Mouse (Mus musculus): Measurements from ENCODE around the gene Zfp46. TPM values are rescaled to one million over a fixed set of nuclear protein-coding genes. Genes with fewer than 3 reads are reported as not detected.
A peak's percentile ranks its signal among the peaks of the same experiment; 100 is the strongest.

Zfp46 gene
- polyA plus RNA-seq, 1 experiment from 2014 or later, result 10.5 TPM

- peak; percentile 85 for DNase-seq (ENCODE audit: low spot score)
- Histone ChIP-seq H3K9me3 (ENCODE audit: control insufficient read depth, low read length) (no peaks in the 10 kb centered on the region), H3K9ac (ENCODE audit: low read depth, low read length) (peak overlapping the region; percentile 100), H3K36me3 (ENCODE audit: control insufficient read depth, insufficient read depth, low read length) (peaks cover under 1% of the 10 kb centered on the region; the same call in 1 of the 2 replicates), H3K4me1 (replicated peaks; ENCODE audit: control insufficient read depth, insufficient read depth, low read length) (peaks cover 21% of the 10 kb centered on the region), H3K4me3 (ENCODE audit: low read depth, low read length) (peak overlapping the region; percentile 98), H3K4me2 (peak overlapping the region; percentile 99), H3K27me3 (replicated peaks; ENCODE audit: control insufficient read depth, insufficient read depth, low read length) (no peaks in the 10 kb centered on the region), H3K27ac (ENCODE audit: low read depth, low read length) (peak overlapping the region; percentile 100)
- WGBS, result under 1% methylated on average over 81 of the region's 81 CpGs
- peak; percentile 77 for ATAC-seq (replicated peaks; ENCODE audit: low FRiP score)
Observed at GRCm38 (mm10) chr4:136311042-136311999, 26.8 kb downstream of the Zfp46 start.

GRCm38 (mm10) chr4:136312616-136313015, 28.1 kb downstream of the Zfp46 start:
- H3K4me1 ChIP-seq (replicated peaks; ENCODE audit: control insufficient read depth, insufficient read depth, low read length), result peaks cover 21% of the 10 kb centered on the region
- H3K9me3 ChIP-seq (ENCODE audit: control insufficient read depth, low read length), result no peaks in the 10 kb centered on the region
- 21% methylated on average over 4 of the region's 4 CpGs for WGBS
- H3K27me3 ChIP-seq (replicated peaks; ENCODE audit: control insufficient read depth, insufficient read depth, low read length), result no peaks in the 10 kb centered on the region
- peak overlapping the region; percentile 50 for H3K9ac ChIP-seq (ENCODE audit: low read depth, low read length)
- H3K4me3 ChIP-seq (ENCODE audit: low read depth, low read length), result peak overlapping the region; percentile 98
- no peak for ATAC-seq (replicated peaks; ENCODE audit: low FRiP score)
- H3K4me2 ChIP-seq, result peak overlapping the region; percentile 99
- H3K27ac ChIP-seq (ENCODE audit: low read depth, low read length), result peak overlapping the region; percentile 48
- no peak for DNase-seq (ENCODE audit: low spot score)
- peaks cover 4% of the 10 kb centered on the region; the same call in 1 of the 2 replicates for H3K36me3 ChIP-seq (ENCODE audit: control insufficient read depth, insufficient read depth, low read length)

GRCm38 (mm10) chr4:136317667-136318066, 33.2 kb downstream of the Zfp46 start:
- H3K36me3 ChIP-seq (ENCODE audit: control insufficient read depth, insufficient read depth, low read length), result peaks cover 32% of the 10 kb centered on the region
- no peak for DNase-seq (ENCODE audit: low spot score)

GRCm38 (mm10) chr4:136320016-136320415, 35.5 kb downstream of the Zfp46 start:
- Histone ChIP-seq H3K27me3 (replicated peaks; ENCODE audit: control insufficient read depth, insufficient read depth, low read length) (no peaks in the 10 kb centered on the region), H3K9ac (ENCODE audit: low read depth, low read length) (no peak overlapping the region), H3K9me3 (ENCODE audit: control insufficient read depth, low read length) (no peaks in the 10 kb centered on the region), H3K36me3 (ENCODE audit: control insufficient read depth, insufficient read depth, low read length) (peaks cover 39% of the 10 kb centered on the region), H3K4me2 (no peak overlapping the region), H3K4me1 (replicated peaks; ENCODE audit: control insufficient read depth, insufficient read depth, low read length) (no peaks in the 10 kb centered on the region), H3K27ac (ENCODE audit: low read depth, low read length) (no peak overlapping the region), H3K4me3 (ENCODE audit: low read depth, low read length) (no peak overlapping the region)
- WGBS, result 85% methylated on average over 4 of the region's 4 CpGs
- no peak for DNase-seq (ENCODE audit: low spot score)
- ATAC-seq (replicated peaks; ENCODE audit: low FRiP score), result no peak

More at GRCm38 (mm10) chr4:136317667-136318066, 33.2 kb downstream of the Zfp46 start:
- H3K27ac ChIP-seq (ENCODE audit: low read depth, low read length), result no peak overlapping the region
- 91% methylated on average over 4 of the region's 4 CpGs for WGBS
- no peaks in the 10 kb centered on the region for H3K9me3 ChIP-seq (ENCODE audit: control insufficient read depth, low read length)
- H3K4me3 ChIP-seq (ENCODE audit: low read depth, low read length), result no peak overlapping the region
- ATAC-seq (replicated peaks; ENCODE audit: low FRiP score), result no peak
- H3K4me2 ChIP-seq, result no peak overlapping the region
- no peak overlapping the region for H3K9ac ChIP-seq (ENCODE audit: low read depth, low read length)
- peaks cover 9% of the 10 kb centered on the region for H3K4me1 ChIP-seq (replicated peaks; ENCODE audit: control insufficient read depth, insufficient read depth, low read length)
- H3K27me3 ChIP-seq (replicated peaks; ENCODE audit: control insufficient read depth, insufficient read depth, low read length), result no peaks in the 10 kb centered on the region

GRCm38 (mm10) chr4:136324226-136324625, 39.7 kb downstream of the Zfp46 start:
- Histone ChIP-seq H3K9me3 (ENCODE audit: control insufficient read depth, low read length) (no peaks in the 10 kb centered on the region), H3K4me1 (replicated peaks; ENCODE audit: control insufficient read depth, insufficient read depth, low read length) (no peaks in the 10 kb centered on the region), H3K4me2 (no peak overlapping the region), H3K27me3 (replicated peaks; ENCODE audit: control insufficient read depth, insufficient read depth, low read length) (no peaks in the 10 kb centered on the region), H3K36me3 (ENCODE audit: control insufficient read depth, insufficient read depth, low read length) (peaks cover 46% of the 10 kb centered on the region), H3K9ac (ENCODE audit: low read depth, low read length) (no peak overlapping the region), H3K4me3 (ENCODE audit: low read depth, low read length) (no peak overlapping the region), H3K27ac (ENCODE audit: low read depth, low read length) (no peak overlapping the region)
- ATAC-seq (replicated peaks; ENCODE audit: low FRiP score) (no peak), DNase-seq (ENCODE audit: low spot score) (no peak)
- WGBS, result 85% methylated on average over 2 of the region's 2 CpGs

GRCm38 (mm10) chr4:136327238-136327637, 42.8 kb downstream of the Zfp46 start:
- H3K27ac ChIP-seq (ENCODE audit: low read depth, low read length), result no peak overlapping the region
- no peaks in the 10 kb centered on the region for H3K4me1 ChIP-seq (replicated peaks; ENCODE audit: control insufficient read depth, insufficient read depth, low read length)
- no peak overlapping the region for H3K9ac ChIP-seq (ENCODE audit: low read depth, low read length)
- H3K9me3 ChIP-seq (ENCODE audit: control insufficient read depth, low read length), result no peaks in the 10 kb centered on the region
- no peak for DNase-seq (ENCODE audit: low spot score)
- H3K4me2 ChIP-seq, result no peak overlapping the region
- no peak for ATAC-seq (replicated peaks; ENCODE audit: low FRiP score)
- H3K27me3 ChIP-seq (replicated peaks; ENCODE audit: control insufficient read depth, insufficient read depth, low read length), result no peaks in the 10 kb centered on the region
- WGBS, result 89% methylated on average over 5 of the region's 5 CpGs
- H3K4me3 ChIP-seq (ENCODE audit: low read depth, low read length), result no peak overlapping the region
- peaks cover 32% of the 10 kb centered on the region for H3K36me3 ChIP-seq (ENCODE audit: control insufficient read depth, insufficient read depth, low read length)

- no peak overlapping the region for H3K4me3 ChIP-seq (ENCODE audit: low read depth, low read length)
- H3K27ac ChIP-seq (ENCODE audit: low read depth, low read length), result no peak overlapping the region
Observed at GRCm38 (mm10) chr4:136328115-136328514, 43.6 kb downstream of the Zfp46 start.

GRCm38 (mm10) chr4:136331709-136332108, 47.2 kb downstream of the Zfp46 start:
- Histone ChIP-seq H3K27ac (ENCODE audit: low read depth, low read length) (no peak overlapping the region), H3K27me3 (replicated peaks; ENCODE audit: control insufficient read depth, insufficient read depth, low read length) (no peaks in the 10 kb centered on the region), H3K4me3 (ENCODE audit: low read depth, low read length) (no peak overlapping the region), H3K9me3 (ENCODE audit: control insufficient read depth, low read length) (no peaks in the 10 kb centered on the region), H3K36me3 (ENCODE audit: control insufficient read depth, insufficient read depth, low read length) (peaks cover 36% of the 10 kb centered on the region), H3K9ac (ENCODE audit: low read depth, low read length) (no peak overlapping the region), H3K4me2 (no peak overlapping the region), H3K4me1 (replicated peaks; ENCODE audit: control insufficient read depth, insufficient read depth, low read length) (no peaks in the 10 kb centered on the region)
- DNase-seq (ENCODE audit: low spot score) (no peak), ATAC-seq (replicated peaks; ENCODE audit: low FRiP score) (no peak)
- WGBS, result 88% methylated on average over 3 of the region's 3 CpGs

More at GRCm38 (mm10) chr4:136328115-136328514, 43.6 kb downstream of the Zfp46 start:
- H3K4me2 ChIP-seq, result no peak overlapping the region
- H3K36me3 ChIP-seq (ENCODE audit: control insufficient read depth, insufficient read depth, low read length), result peaks cover 36% of the 10 kb centered on the region
- no peak overlapping the region for H3K9ac ChIP-seq (ENCODE audit: low read depth, low read length)
- ATAC-seq (replicated peaks; ENCODE audit: low FRiP score), result no peak
- H3K4me1 ChIP-seq (replicated peaks; ENCODE audit: control insufficient read depth, insufficient read depth, low read length), result no peaks in the 10 kb centered on the region
- DNase-seq (ENCODE audit: low spot score), result no peak
- H3K9me3 ChIP-seq (ENCODE audit: control insufficient read depth, low read length), result no peaks in the 10 kb centered on the region
- H3K27me3 ChIP-seq (replicated peaks; ENCODE audit: control insufficient read depth, insufficient read depth, low read length), result no peaks in the 10 kb centered on the region

GRCm38 (mm10) chr4:136333191-136333590, 48.7 kb downstream of the Zfp46 start:
- no peak overlapping the region for H3K4me2 ChIP-seq
- H3K36me3 ChIP-seq (ENCODE audit: control insufficient read depth, insufficient read depth, low read length), result peaks cover 33% of the 10 kb centered on the region
- H3K27me3 ChIP-seq (replicated peaks; ENCODE audit: control insufficient read depth, insufficient read depth, low read length), result no peaks in the 10 kb centered on the region
- H3K4me1 ChIP-seq (replicated peaks; ENCODE audit: control insufficient read depth, insufficient read depth, low read length), result no peaks in the 10 kb centered on the region
- H3K4me3 ChIP-seq (ENCODE audit: low read depth, low read length), result no peak overlapping the region
- no peaks in the 10 kb centered on the region for H3K9me3 ChIP-seq (ENCODE audit: control insufficient read depth, low read length)
- ATAC-seq (replicated peaks; ENCODE audit: low FRiP score) (no peak), DNase-seq (ENCODE audit: low spot score) (no peak)
- WGBS, result 80% methylated on average over 3 of the region's 3 CpGs
- H3K27ac ChIP-seq (ENCODE audit: low read depth, low read length), result no peak overlapping the region
- H3K9ac ChIP-seq (ENCODE audit: low read depth, low read length), result no peak overlapping the region
